Mouse (Mus musculus) liver, adult 2 months (tissue): ENCODE measurements at regions not wholly inside any gene's neighbourhood (a gene's known extent, or its start where the extent isn't known, plus 50 kb on each side); places are given as distances from the start of the nearest gene placed in this dataset.
A peak's percentile ranks its signal among the peaks of the same experiment; 100 is the strongest.

Experiments used
- DNase-seq: peaks from one replicate; pipeline ENCODE4 v3.0.0-alpha.2; 2011; ENCODE audit warnings: low read depth, low spot score; ENCODE audit errors: extremely low read depth
- H3K27ac ChIP-seq: fragments of 200-500 bp; replicated peaks from 2 replicates; pipeline ENCODE4 v1.5.1; 2012; ENCODE audit warnings: low read depth, mild to moderate bottlenecking, control low read depth, inconsistent platforms, low read length; ENCODE audit not compliant: insufficient read depth
- H3K27me3 ChIP-seq: fragments of 200-500 bp; 2 replicates; pipeline ENCODE4 v1.6.1; 2012; ENCODE audit warnings: mild to moderate bottlenecking, moderate library complexity, low read length, inconsistent platforms; ENCODE audit not compliant: control insufficient read depth, insufficient read depth
- H3K36me3 ChIP-seq: fragments of 200-500 bp; 2 replicates; pipeline ENCODE4 v1.6.1; 2012; ENCODE audit warnings: low read length, inconsistent platforms; ENCODE audit not compliant: control insufficient read depth, insufficient read depth
- H3K4me1 ChIP-seq: fragments of 200-500 bp; 2 replicates; pipeline ENCODE4 v1.6.1; 2011; ENCODE audit warnings: low read length; ENCODE audit not compliant: control insufficient read depth, insufficient read depth
- H3K4me3 ChIP-seq: fragments of 200-500 bp; 2 replicates; pipeline ENCODE4 v1.5.1; 2011; ENCODE audit warnings: low read depth, mild to moderate bottlenecking, control low read depth, low read length, moderate library complexity; ENCODE audit not compliant: insufficient read depth
- H3K79me2 ChIP-seq: fragments of 200-500 bp; 2 replicates; pipeline ENCODE4 v1.6.1; 2012; ENCODE audit warnings: inconsistent platforms, mild to moderate bottlenecking, low read length, moderate library complexity; ENCODE audit not compliant: control insufficient read depth, insufficient read depth
- H3K9ac ChIP-seq: fragments of 200-500 bp; 2 replicates; pipeline ENCODE4 v1.6.1; 2012; ENCODE audit warnings: low read depth, mild to moderate bottlenecking, control low read depth, inconsistent platforms, low read length
- CTCF ChIP-seq: fragments of 200-500 bp; IDR thresholded peaks from 2 replicates; pipeline ENCODE4 v1.5.1; 2011; ENCODE audit warnings: low read depth, low read length, control low read depth
- POLR2A ChIP-seq: fragments of 200-500 bp; IDR thresholded peaks from 2 replicates; pipeline ENCODE4 v1.6.1; 2011; ENCODE audit warnings: low read length, control low read depth; ENCODE audit not compliant: insufficient read depth; ENCODE audit errors: extremely low read depth
- WGBS: fragments of 180-500 bp; shearing (Covaris S2); methylation state at CpG from one replicate; pipeline ENCODE4 v1.1.7; 2018; 5-methylcytosine and 5-hydroxymethylcytosine counted together

DNA sequence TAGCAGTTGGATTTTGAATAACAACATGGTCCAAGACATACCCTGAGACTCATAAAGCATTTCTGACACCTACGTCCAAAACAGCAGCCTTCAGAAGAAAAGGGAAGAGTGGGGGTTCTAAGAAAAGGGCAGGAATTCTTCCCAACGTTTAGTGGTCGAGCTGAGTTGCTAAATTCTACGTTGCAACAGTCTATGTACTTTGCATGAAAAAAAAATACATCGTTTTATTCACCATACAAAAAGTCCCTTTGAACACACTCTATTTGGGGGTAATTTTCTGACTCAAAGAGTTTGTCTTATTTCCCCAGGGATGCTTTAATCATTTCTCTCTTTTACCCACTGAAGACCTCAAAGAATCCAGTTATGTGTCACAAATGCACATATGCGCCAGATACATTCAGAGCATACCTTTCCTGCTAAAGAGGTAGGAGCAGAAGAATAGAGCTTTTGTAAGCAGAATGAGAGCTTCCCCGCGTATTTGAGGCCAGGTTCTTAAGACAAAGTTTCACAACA, 89.3 kb downstream of the Mrpl39 start:
- DNase-seq = no peak
- WGBS = 79% methylated on average over 8 of the region's 8 CpGs
- Histone ChIP-seq H3K27me3 (no peaks in the 10 kb centered on the region), H3K27ac (no peak overlapping the region), H3K4me3 (no peak overlapping the region), H3K36me3 (no peaks in the 10 kb centered on the region), H3K79me2 (no peaks in the 10 kb centered on the region), H3K9ac (no peak overlapping the region), H3K4me1 (no peaks in the 10 kb centered on the region)
- TF ChIP-seq CTCF = no peak
- TF ChIP-seq POLR2A = no peak

DNA sequence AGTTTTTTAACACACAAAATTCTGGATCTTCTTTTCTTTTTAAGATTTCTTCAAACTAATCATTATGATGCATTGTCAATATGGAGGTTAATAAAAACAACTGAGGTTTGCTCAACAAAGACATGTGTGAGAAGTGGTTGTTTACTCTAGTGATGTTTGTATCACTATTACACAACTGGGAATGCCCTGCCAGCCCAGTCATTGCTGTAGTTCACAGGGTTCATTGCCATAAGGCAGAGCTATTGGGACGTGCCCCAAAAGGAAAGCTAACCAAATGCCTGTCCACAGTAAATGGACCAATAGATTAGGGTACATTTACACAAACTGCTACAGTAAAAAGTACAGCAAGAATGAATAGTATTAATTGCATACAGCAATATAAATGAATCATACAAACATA, 84.9 kb downstream of the Mrpl39 start:
- H3K79me2 ChIP-seq = no peaks in the 10 kb centered on the region
- DNase-seq = peak; percentile 77
- H3K4me3 ChIP-seq = no peak overlapping the region
- no peak overlapping the region for H3K27ac ChIP-seq
- no peak overlapping the region for H3K9ac ChIP-seq
- H3K36me3 ChIP-seq = no peaks in the 10 kb centered on the region
- H3K27me3 ChIP-seq = no peaks in the 10 kb centered on the region
- H3K4me1 ChIP-seq = no peaks in the 10 kb centered on the region
- WGBS = 24% methylated on average over 1 of the region's 1 CpGs
- TF ChIP-seq CTCF (no peak), POLR2A (no peak)

GRCm38 (mm10) chr16:84653873-84654272, 81.7 kb downstream of the Mrpl39 start:
- H3K36me3 ChIP-seq = no peaks in the 10 kb centered on the region
- TF ChIP-seq CTCF (no peak), POLR2A (no peak)
- DNase-seq = no peak
- H3K4me3 ChIP-seq = no peak overlapping the region
- H3K27ac ChIP-seq = no peak overlapping the region
- no peaks in the 10 kb centered on the region for H3K79me2 ChIP-seq
- no peaks in the 10 kb centered on the region for H3K27me3 ChIP-seq
- H3K4me1 ChIP-seq = no peaks in the 10 kb centered on the region
- WGBS = 96% methylated on average over 1 of the region's 1 CpGs
- H3K9ac ChIP-seq = no peak overlapping the region

DNA sequence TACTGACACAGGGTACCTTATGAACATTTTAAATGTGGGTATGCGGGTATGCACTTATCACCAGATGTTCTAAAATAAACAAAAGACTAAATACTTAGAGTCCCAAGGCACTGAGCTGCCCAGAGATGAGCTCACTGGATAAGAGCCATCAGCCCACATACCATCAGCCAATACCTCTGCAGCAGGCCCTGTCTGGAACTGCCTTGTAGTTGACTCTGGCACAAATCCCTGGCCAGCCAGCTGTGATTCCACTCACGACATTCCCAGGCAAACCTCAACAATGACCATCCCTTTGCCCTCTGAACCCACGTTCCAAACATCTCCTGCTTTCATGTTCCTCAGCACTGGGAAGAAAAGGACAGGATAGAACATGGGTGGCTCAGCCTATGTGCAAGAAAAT, 73.7 kb downstream of the Mrpl39 start:
- Histone ChIP-seq H3K36me3 (no peaks in the 10 kb centered on the region), H3K9ac (no peak overlapping the region), H3K4me1 (no peaks in the 10 kb centered on the region), H3K27me3 (no peaks in the 10 kb centered on the region), H3K27ac (no peak overlapping the region), H3K79me2 (no peaks in the 10 kb centered on the region), H3K4me3 (no peak overlapping the region)
- DNase-seq = peak; percentile 65
- WGBS = 27% methylated on average over 3 of the region's 3 CpGs
- no peak for TF ChIP-seq POLR2A

DNA sequence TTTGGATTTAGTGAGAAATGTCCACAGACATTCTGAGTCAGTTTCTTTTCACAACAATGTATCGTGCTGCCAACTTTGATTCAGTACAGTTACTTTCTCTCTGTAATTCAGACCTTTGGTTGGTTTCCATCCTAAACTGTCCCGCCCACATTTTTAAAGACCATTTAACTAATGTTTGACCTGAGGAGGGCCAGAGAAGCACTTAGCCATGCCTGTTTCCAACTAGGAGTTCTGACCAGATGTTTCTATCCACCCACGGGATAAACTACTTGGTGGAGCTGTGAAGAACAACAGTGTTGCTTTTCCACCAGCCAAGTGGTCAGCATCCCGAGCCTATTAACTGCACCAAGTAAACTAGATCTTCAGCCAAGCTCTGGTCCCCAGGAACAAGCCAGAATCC, 72.0 kb downstream of the Mrpl39 start:
- no peaks in the 10 kb centered on the region for H3K4me1 ChIP-seq
- no peaks in the 10 kb centered on the region for H3K79me2 ChIP-seq
- no peak for DNase-seq
- H3K27ac ChIP-seq = no peak overlapping the region
- no peak overlapping the region for H3K4me3 ChIP-seq
- TF ChIP-seq POLR2A (no peak), CTCF (no peak)
- H3K36me3 ChIP-seq = no peaks in the 10 kb centered on the region
- 82% methylated on average over 4 of the region's 4 CpGs for WGBS
- no peak overlapping the region for H3K9ac ChIP-seq
- no peaks in the 10 kb centered on the region for H3K27me3 ChIP-seq
